Mouse (Mus musculus) E14TG2a.4 (cell line): Measurements from ENCODE around the gene Shroom4.

Experiments
- CTCF ChIP-seq: conservative IDR thresholded peaks from 2 replicates; pipeline ENCODE4 v1.5.1; 2014; ENCODE audit warnings: low read length
- NANOG ChIP-seq: IDR thresholded peaks from 2 replicates; pipeline ENCODE4 v1.6.1; 2014; ENCODE audit warnings: borderline replicate concordance, low read length, mixed read lengths
- POU5F1 ChIP-seq: IDR thresholded peaks from 2 replicates; pipeline ENCODE4 v1.6.1; 2014; ENCODE audit warnings: low read length, borderline replicate concordance

DNA sequence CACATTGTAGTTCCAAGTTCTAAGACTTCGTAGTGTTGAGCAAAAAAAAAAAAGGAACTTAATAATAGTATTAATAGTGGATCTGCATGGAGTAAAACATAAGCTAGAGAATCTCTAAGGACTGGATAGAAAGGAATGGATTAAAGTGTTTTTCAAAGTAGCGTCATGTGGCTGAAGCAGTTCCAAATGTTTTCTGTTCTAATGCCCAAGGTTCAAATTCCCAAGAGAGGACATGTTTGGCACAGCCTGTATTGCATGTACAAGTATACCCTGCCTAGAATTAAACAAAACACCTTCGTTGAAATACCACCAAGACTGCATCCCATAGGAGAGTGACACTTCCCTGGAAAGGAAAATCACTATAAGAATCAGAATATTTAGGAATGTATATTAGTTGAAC, 42.8 kb upstream of the Shroom4 start:
- TF ChIP-seq CTCF (no peak), POU5F1 (no peak), NANOG (no peak)
